Mouse (Mus musculus) heart, embryonic 14.5 days (tissue): ENCODE measurements around the gene 1700092M07Rik. TPM values are rescaled to one million over a fixed set of nuclear protein-coding genes. Genes with fewer than 3 reads are reported as not detected.
A peak's percentile ranks its signal among the peaks of the same experiment; 100 is the strongest.

Experiments used
- ATAC-seq: fragments of 200-750 bp; cut with Nextera tagmentation; 2 replicates; pipeline ENCODE4 v1.8.0; 2017; ENCODE audit warnings: low read depth, moderate TSS enrichment; ENCODE audit not compliant: insufficient number of reproducible peaks, insufficient read depth, low FRiP score
- H3K27ac ChIP-seq, 2 experiments: fragments of 200-500 bp in 1 of 2; fragments of 300-500 bp in 1 of 2; sonication (generic) in 1 of 2; replicated peaks in 1 of 2; 2 replicates each; pipeline ENCODE4 v1.5.1; 2012 to 2014; ENCODE audit warnings: low read depth in 2 of 2, low read length in 2 of 2, control low read depth in 1 of 2, mild to moderate bottlenecking in 1 of 2, mixed read lengths in 1 of 2; ENCODE audit not compliant: control insufficient read depth in 1 of 2, insufficient read depth in 1 of 2
- H3K27me3 ChIP-seq: fragments of 300-500 bp; sonication (generic); 2 replicates; pipeline ENCODE4 v1.6.1; 2014; ENCODE audit warnings: mild to moderate bottlenecking, low read length, control low read depth; ENCODE audit not compliant: control insufficient read depth, insufficient read depth
- H3K36me3 ChIP-seq: fragments of 300-500 bp; sonication (generic); 2 replicates; pipeline ENCODE4 v1.6.1; 2014; ENCODE audit warnings: mild to moderate bottlenecking, control low read depth, low read length, mixed read lengths; ENCODE audit not compliant: control insufficient read depth, insufficient read depth
- H3K4me1 ChIP-seq, 2 experiments: fragments of 200-500 bp in 1 of 2; fragments of 300-500 bp in 1 of 2; sonication (generic) in 1 of 2; 2 replicates each; pipeline ENCODE4 v1.6.1; 2012 to 2014; ENCODE audit warnings: low read length in 2 of 2, control low read depth in 1 of 2, mixed read lengths in 1 of 2; ENCODE audit not compliant: control insufficient read depth in 2 of 2, insufficient read depth in 2 of 2
- H3K4me2 ChIP-seq: fragments of 300-500 bp; sonication (generic); 2 replicates; pipeline ENCODE4 v1.6.1; 2014; ENCODE audit warnings: mild to moderate bottlenecking, low read length
- H3K4me3 ChIP-seq, 2 experiments: fragments of 200-500 bp in 1 of 2; fragments of 300-500 bp in 1 of 2; sonication (generic) in 1 of 2; 2 replicates each; pipeline ENCODE4 v1.5.1; 2012 to 2014; ENCODE audit warnings: low read length in 2 of 2, mild to moderate bottlenecking in 2 of 2, control low read depth in 1 of 2, low read depth in 1 of 2, moderate library complexity in 1 of 2; ENCODE audit not compliant: control insufficient read depth in 1 of 2, insufficient read depth in 1 of 2
- H3K9ac ChIP-seq: fragments of 300-500 bp; sonication (generic); 2 replicates; pipeline ENCODE4 v1.6.1; 2014; ENCODE audit warnings: mild to moderate bottlenecking, low read length
- H3K9me3 ChIP-seq: fragments of 300-500 bp; sonication (generic); 2 replicates; pipeline ENCODE4 v1.6.1; 2016; ENCODE audit warnings: low read length, control low read depth; ENCODE audit not compliant: control insufficient read depth
- WGBS: fragments of 180-500 bp; shearing (Covaris S2); extraction: QIAGEN DNeasy Blood & Tissue Kit; methylation state at CpG from one replicate; pipeline ENCODE4 v1.1.7; 2014; 5-methylcytosine and 5-hydroxymethylcytosine counted together
- polyA plus RNA-seq: library from polyadenylated mRNA; unstranded; fragments of >200 nt; fragmentation: Nextera tagmentation; extraction: Ambion mirVana; gene quantifications from 2 replicates; pipeline ENCODE4 v1.2.1, GENCODE M21; 2014

Gene 1700092M07Rik
- polyA plus RNA-seq, 1 experiment from 2014 or later, result not detected

DNA sequence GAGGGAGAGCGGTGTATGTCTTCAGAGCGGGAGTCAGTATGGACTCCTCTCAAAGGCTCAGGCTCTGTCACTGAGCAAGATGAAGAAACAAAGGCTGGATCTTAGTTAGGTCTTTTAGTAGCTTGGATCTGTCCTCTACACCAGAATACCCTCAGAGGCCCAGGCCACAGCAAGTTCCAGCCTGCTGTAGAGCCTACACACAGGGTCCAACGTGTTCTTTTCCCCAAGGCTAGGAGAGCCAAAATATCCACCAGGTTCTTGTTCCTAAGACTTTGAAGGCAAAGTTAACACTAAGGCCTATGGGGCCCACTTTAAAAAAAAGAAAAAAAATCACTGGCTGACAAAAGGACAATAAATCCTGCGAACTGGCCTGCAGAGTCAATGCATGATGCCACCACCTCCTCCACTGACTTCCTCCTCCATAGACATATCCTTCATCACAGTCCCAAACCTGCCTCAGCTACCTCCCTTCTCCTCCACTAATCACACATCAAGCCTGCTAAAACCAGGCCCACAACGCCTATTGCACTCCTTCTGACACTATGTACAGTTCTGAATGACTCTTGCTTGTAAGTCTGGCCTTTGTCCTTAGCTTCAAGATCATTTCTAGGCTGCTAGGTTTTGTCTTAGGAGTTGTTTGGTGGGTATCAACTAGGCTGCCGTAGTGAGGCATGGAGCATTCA lies 35.4 kb upstream of the 1700092M07Rik start:
- 76% methylated on average over 6 of the region's 6 CpGs for WGBS
- H3K9me3 ChIP-seq, result no peaks in the 10 kb centered on the region
- H3K4me1 ChIP-seq, result peaks cover 0 to 4% of the 10 kb centered on the region in 2 experiments; a peak in 2 of 4 replicates
- no peak overlapping the region for H3K4me2 ChIP-seq
- H3K27ac ChIP-seq, result no peak overlapping the region
- ATAC-seq, result no peak
- peaks cover 40% of the 10 kb centered on the region for H3K36me3 ChIP-seq
- no peaks in the 10 kb centered on the region for H3K27me3 ChIP-seq
- H3K4me3 ChIP-seq, result no peak overlapping the region
- H3K9ac ChIP-seq, result no peak overlapping the region

DNA sequence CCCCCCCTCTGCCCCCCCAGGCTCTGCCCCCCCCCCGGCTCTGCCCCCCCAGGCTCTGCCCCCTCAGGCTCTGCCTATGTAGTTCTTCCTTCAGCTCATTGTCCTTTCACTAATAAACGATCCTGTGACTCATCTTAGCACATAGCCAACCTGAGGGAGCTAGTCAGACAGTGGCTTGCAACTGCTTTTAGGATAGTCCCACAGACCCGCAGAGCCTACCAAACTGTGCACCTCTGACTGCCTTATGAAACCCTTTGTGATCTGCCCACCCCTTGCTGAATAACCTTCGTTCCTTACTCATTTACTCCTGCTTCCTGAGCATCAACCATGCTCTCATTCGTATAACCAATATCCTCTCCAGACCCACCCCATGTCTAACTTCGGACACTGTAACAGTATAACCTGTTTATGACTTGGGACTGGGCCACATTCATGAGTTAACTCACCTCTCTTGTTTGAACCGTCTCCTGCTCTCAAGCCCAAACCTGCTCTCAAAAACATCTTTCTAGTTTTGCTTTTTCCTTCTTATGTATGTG lies 34.3 kb upstream of the 1700092M07Rik start:
- Histone ChIP-seq H3K4me2 (no peak overlapping the region), H3K36me3 (peaks cover 51% of the 10 kb centered on the region), H3K9ac (no peak overlapping the region), H3K4me1 (peaks cover 0 to 13% of the 10 kb centered on the region in 2 experiments; a peak in 3 of 4 replicates), H3K27me3 (no peaks in the 10 kb centered on the region), H3K4me3 (no peak overlapping the region), H3K9me3 (no peaks in the 10 kb centered on the region), H3K27ac (no peak overlapping the region)
- WGBS, result 81% methylated on average over 7 of the region's 7 CpGs
- no peak for ATAC-seq

DNA sequence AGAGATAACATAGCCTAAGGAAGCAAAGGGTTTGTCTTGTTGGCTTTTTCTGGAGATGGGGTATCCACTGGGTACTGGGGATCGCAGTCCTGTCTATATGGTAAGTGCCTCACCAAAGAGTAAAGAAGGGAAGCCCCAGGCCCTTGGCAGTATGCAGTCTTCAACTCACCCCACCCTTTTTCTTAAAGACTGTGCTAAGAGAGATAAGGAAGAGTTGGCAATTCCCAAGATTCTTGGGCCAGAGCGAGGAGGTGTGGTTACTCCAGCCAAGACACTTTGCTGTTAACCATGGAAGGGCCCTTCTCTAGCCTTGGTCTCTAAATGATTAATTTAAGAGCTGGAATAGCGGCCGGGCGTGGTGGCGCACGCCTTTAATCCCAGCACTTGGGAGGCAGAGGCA lies 33.6 kb upstream of the 1700092M07Rik start:
- Histone ChIP-seq H3K27me3 (no peaks in the 10 kb centered on the region), H3K4me1 (peaks cover 3 to 20% of the 10 kb centered on the region in 2 experiments), H3K4me3 (no peak overlapping the region), H3K4me2 (no peak overlapping the region), H3K36me3 (peaks cover 58% of the 10 kb centered on the region), H3K27ac (no peak overlapping the region), H3K9ac (no peak overlapping the region), H3K9me3 (no peaks in the 10 kb centered on the region)
- 91% methylated on average over 7 of the region's 7 CpGs for WGBS
- no peak for ATAC-seq

DNA sequence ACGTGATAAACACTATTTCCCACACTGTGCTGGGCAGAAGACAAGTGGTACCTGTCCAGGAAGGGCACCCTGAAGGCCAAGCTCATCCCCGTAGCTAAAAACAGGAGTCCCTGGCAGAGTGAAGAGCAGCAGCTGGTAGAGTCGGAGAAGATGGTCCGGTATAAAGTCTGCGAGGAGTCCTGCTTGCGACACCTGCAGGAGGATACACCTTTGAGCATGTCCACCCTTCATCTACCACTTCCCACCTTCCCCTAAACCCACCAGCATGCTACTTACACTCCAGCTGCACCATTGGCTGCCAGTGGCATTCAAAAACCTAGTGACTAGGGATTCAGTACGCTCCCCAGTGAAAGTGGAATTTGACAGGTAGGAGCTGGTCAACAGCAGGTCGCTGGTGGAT lies 31.6 kb upstream of the 1700092M07Rik start:
- no peak overlapping the region for H3K9ac ChIP-seq
- peaks cover 5 to 28% of the 10 kb centered on the region in 2 experiments for H3K4me1 ChIP-seq
- WGBS, result 87% methylated on average over 8 of the region's 8 CpGs

DNA sequence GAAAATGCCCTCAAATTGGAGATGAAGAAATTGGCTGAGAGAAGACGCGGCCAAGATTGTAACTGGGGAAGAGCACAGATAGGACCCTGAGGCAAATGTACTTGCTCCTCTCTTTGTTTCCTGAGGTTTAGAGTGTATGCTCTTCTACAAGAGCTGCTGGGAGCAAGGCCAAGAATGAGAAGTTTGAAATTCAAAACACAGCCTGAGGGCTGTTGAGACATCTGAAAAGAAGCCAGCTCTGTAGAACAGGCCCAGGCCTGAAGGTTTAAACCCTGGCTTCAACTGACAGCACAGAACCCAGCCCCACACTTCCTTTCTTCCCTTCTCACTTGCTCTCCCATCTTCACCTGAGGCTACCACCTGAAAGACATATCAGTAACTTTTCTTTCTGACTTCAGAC lies 30.5 kb upstream of the 1700092M07Rik start:
- Histone ChIP-seq H3K4me3 (no peak overlapping the region), H3K9ac (peak overlapping the region; percentile 50; the same call in 1 of the 2 replicates), H3K27ac (peak overlapping the region in 1 of 2 experiments; percentile 21; a peak in 1 of 4 replicates), H3K36me3 (peaks cover 64% of the 10 kb centered on the region), H3K27me3 (no peaks in the 10 kb centered on the region), H3K9me3 (no peaks in the 10 kb centered on the region), H3K4me2 (no peak overlapping the region), H3K4me1 (peaks cover 7 to 32% of the 10 kb centered on the region in 2 experiments)
- ATAC-seq, result no peak
- 95% methylated on average over 2 of the region's 2 CpGs for whole genome bisulfite sequencing

More for the DNA sequence above, 31.6 kb upstream of the 1700092M07Rik start:
- Histone ChIP-seq H3K4me3 (no peak overlapping the region), H3K9me3 (no peaks in the 10 kb centered on the region), H3K27me3 (no peaks in the 10 kb centered on the region), H3K36me3 (peaks cover 64% of the 10 kb centered on the region), H3K4me2 (no peak overlapping the region), H3K27ac (no peak overlapping the region)
- no peak for ATAC-seq

DNA sequence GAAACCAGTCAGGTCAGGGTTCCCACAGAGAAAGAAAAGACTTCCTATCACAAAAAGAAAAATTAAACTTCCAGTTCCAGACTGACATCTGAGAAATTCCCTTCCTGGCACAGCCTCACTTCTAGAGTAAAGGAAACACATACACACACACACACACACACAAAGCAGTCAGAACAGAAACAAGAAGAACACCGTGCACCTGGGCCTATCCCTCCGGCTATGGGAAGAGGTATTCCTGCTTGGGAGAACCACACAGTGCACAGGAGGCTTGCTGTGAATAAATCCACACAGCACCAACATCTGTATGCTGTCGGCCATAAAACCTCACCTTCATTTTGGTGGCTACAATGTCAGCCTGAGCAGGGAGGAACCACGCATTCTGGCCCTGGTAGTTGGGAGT lies 29.0 kb upstream of the 1700092M07Rik start:
- Histone ChIP-seq H3K9me3 (no peaks in the 10 kb centered on the region), H3K4me1 (peaks cover 7 to 32% of the 10 kb centered on the region in 2 experiments), H3K27ac (0 out of 4 replicates have a peak overlapping the region, but pooled peaks of 1 of the 2 experiments have one; percentile 24), H3K9ac (peak overlapping the region; percentile 91), H3K36me3 (peaks cover 60% of the 10 kb centered on the region), H3K4me3 (peak overlapping the region in 1 of 2 experiments; percentile 89; a peak in 3 of 4 replicates), H3K27me3 (no peaks in the 10 kb centered on the region), H3K4me2 (peak overlapping the region; percentile 81)
- WGBS, result 65% methylated on average over 4 of the region's 4 CpGs
- ATAC-seq, result no peak

DNA sequence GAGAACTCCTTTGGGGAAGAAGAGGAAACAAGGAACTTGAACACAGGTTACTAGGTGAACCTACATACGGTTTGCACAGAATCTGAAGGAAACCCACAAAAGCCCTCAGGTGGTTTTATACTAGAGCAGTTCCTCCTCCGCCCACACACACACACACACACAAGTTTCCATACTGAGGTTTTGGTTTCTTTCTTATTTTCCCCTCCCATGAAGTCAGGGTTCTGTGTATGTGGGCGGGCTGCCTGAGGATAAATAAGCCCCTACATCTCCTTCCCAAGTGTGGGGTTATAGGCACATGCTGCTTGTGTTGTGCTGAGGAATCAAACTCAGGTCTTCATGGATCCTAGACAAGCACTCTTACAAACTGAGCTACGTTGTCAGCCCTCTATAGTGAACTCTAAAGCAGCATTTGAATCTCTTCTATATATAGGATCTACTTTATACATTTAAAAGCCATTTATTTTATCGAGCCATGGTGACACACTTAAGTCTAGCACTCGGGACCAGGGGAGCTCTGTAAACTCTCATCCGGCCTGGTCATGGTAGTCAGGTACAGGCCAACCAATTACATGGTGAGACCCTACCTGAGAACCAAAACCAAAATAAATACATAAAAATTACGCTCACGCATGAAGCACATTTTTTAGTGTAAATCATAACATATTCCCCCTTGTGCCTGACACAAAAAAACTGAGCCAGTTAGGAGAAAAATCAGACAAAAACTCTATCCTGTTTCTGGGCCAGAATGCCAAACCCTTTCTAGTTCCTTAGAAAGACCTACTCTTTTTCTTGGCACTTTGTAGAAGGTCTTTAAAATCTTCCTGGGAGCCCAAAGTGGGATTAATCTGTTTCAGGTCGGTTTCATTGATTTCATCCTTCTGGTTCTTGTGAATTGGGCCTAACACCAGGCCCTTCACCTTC lies 28.3 kb upstream of the 1700092M07Rik start:
- 60% methylated on average over 10 of the region's 10 CpGs for WGBS
- Histone ChIP-seq H3K27me3 (no peaks in the 10 kb centered on the region), H3K4me3 (peak overlapping the region; percentile 78 to 89), H3K27ac (peak overlapping the region; percentile 89 to 96), H3K9me3 (no peaks in the 10 kb centered on the region), H3K4me1 (peaks cover 7 to 32% of the 10 kb centered on the region in 2 experiments), H3K4me2 (peak overlapping the region; percentile 81), H3K36me3 (peaks cover 53% of the 10 kb centered on the region), H3K9ac (peak overlapping the region; percentile 91)
- no peak for ATAC-seq
